Mouse (Mus musculus): ENCODE data around the gene Gpr4.

Gpr4 gene

DNA sequence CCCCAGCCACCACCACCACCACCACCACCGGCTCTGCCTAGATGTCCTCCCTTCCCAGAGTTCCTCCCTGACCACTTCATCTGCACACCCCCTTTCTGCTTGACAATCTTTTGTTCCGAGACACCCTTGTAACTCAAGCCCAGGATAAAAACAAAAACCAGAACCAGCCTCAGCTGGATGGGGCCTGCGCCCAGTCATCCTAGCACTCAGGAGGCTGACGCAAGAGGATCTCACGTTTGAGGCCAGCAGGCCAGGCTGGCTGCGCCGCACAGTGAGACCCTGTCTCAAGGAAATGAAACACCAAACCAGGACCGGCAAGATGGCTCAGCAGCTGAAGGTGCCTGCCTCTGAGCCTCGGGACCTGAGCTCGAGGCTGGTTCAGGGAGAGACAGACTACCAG is 54.7 kb downstream of the Gpr4 start:
- no peak for DNase-seq

DNA sequence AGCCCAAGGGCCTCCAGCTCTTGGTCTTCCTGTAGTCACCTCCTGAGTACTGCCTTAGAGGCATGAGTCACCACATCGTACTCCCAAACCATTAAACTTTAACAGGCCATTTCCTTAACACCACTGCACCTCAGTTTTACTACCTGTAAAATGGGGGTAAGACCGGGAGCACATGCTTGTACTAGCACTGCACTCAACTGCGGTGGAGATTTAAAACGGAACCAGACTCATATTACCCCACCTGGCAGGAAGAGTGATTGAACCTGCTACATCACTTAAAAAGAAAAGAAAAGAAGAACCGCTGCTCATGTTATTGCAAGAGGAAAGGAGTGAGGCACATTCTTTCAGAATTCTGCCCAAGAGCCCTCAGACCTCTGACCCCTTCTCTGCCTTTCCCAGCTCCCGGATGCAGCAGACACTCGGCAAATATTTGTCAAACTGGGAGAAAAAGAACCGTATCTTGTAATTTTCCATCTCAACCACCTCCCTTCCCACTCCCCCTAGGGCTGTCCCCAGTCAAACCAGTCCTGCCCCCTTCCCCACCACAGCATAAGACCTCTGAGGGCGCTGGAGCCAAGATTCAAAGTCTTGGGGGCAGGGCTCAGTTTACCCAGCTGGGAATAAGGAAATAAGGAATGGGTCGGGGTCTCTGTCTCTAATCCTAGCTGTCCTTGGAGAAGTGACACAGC is 56.8 kb downstream of the Gpr4 start:
- DNase-seq = peak; percentile 49

DNA sequence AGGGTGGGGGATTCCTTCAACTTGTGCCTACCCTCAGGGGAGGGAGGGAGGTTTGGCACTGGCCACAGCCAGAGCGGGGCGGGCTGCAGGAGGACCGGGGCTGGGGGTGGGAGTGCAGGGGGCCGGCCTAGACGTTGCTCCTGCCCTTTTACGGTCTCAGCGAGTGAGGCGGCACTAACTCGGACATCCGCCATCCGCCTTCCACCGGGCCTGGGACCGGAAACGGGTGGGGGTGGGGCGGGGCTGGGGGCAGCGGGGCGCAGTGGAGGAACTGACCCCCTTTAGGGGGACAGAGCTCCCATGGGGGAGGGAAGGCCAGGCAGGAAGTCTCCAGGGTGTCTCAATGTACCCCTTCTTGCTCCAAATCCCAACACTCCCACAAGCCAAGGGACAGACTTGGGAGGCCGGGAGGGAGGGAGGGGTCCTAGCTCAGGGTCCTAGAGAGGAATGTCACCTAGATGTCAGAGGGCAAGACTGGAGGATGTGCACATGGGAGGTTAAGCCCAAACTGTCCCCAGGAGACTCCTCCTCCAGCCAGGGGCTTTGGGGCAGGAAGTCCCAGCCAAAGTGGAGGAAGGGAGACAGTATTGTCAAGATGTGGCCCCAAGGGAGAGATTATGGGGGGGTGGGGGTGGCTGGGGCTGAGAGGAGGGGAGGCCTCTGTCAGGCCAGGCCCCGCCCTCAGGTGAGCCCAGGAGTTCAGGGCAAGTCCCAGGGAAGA is 57.5 kb downstream of the Gpr4 start:
- DNase-seq = peak; percentile 60

DNA sequence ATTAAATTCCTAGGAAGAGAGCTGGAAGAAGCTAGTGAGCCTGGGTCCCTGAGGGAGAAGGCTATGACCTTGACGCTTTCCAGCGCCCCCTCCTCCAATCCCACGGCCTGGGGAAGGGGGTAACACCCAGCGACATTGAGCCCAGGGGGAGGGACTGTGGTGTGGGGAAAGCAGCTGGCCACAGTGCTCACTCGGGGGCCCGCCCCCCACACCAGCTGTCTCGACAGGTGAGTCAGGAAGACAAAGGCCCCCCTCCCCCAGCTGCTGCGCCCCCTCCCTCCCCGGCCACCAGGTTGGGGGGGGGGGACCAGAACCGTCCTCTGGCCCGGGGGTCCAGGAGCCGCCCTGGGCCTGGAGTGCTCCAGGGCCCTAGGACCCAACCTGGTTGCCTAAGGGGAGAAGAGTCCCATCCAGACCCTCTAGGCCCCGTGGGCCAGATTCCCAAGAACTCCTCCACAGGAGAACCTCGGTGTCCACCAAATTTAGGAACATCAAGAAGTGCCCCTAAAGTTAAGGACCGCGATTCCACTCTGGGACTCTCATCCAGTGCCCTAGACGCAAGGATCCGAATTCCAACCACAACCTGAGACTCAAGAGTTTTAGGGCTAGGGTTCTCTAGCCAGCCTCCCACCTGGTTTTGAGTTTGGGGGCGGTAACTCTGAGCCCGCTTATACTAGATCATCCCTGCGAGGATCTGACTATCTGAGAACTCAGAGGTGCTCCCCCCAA is 58.3 kb downstream of the Gpr4 start:
- DNase-seq = no peak

DNA sequence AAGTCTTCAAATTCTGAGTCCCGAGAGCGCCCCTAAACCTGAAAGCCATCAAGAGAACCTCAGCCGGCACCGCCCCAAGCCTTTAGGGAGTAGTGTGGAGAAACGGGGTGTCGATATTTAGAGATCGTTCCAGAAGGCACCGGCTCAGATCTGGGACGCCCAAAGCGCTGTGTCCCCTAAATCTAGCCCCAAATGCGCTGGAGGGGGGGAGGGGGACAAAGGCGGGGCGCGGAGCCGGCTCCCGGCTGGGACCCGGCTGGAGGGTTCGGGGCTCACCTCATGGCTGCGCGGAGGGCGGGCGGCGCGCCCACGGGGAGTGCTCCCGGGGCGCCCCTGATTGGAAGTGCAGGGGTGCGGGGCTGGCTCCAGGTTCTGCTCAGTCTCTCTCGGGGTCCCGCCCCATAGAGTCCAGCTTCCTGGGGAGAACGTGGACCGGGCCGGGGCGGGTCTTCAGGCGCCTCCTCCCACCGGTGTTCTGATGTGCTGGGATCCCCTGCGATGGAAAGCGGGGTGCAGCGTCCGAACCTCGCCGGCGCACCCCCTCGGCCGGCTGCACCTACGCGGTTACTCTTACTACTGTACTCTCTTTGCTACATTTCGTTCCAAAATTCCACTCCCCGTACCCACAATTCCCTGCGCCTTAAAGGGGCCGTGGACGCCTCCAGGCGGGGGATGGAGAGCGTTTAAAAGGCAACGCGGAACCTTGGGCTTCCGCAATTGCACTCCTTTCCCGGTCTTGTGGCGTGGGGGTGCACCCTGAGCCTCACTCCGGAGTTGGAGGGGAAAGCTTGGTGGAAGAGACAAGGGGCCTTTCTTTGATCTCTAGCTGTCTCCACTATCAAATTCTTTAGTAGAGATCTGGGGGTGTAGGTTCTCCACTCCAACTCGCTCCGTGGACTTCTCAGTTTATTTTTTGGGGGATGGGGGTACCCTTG is 59.2 kb downstream of the Gpr4 start, which contains the start of gene Vasp:
Vasp (minus strand) TSS at position 580 of the 935 bp plus-strand sequence.
- DNase-seq = peak; percentile 85

DNA sequence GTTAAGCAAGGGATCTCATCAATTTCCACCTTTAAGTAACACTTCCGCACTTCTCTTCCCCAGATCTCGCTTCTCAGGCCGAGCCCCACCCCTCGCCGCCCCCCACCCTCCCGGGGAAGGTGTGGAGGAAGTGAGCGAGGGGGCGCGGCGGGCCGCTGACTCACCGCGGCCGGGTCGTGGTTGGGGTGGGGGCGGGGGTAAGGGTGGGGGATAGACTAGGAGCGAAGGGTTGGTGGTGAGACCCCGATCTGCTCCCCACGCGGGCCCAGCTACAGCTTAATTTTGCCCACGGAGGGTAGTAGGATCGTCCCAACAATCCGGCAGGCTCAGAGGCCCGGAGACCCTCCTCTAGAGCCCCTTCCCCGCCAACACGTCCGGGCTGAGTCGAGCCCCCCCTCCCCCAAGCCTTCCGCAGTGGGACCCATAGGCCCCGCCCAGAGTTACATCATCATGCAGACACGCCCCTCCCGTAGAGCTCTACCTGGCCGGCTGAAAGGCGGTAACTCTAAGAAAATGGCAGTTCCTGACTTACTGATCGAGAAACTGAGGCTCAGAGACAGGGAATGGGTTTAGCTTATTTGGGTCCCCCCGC is 59.9 kb downstream of the Gpr4 start:
- DNase-seq = peak; percentile 78
